Mouse (Mus musculus): ENCODE measurements around the gene Katnb1.
A peak's percentile ranks its signal among the peaks of the same experiment; 100 is the strongest.

Gene Katnb1

GRCm38 (mm10) chr8:95080381-95081341, at the start of gene Katnb1:
Katnb1 (plus strand) TSS chr8:95081186.
- peak; percentile 94 for DNase-seq (ENCODE audit: low spot score)

- no peak for DNase-seq (ENCODE audit: low spot score)
Observed at GRCm38 (mm10) chr8:95037106-95037925, 43.7 kb upstream of the Katnb1 start.

GRCm38 (mm10) chr8:95041883-95042784, 38.9 kb upstream of the Katnb1 start:
- DNase-seq (ENCODE audit: low spot score), result no peak

- DNase-seq (ENCODE audit: low spot score), result no peak
Observed at GRCm38 (mm10) chr8:95044811-95045210, 36.2 kb upstream of the Katnb1 start.

GRCm38 (mm10) chr8:95046982-95047381, 34.0 kb upstream of the Katnb1 start:
- DNase-seq (ENCODE audit: low spot score), result no peak

GRCm38 (mm10) chr8:95047884-95048680, 32.9 kb upstream of the Katnb1 start:
- no peak for DNase-seq (ENCODE audit: low spot score)

- no peak for DNase-seq (ENCODE audit: low spot score)
Observed at GRCm38 (mm10) chr8:95049636-95050035, 31.4 kb upstream of the Katnb1 start.

- DNase-seq (ENCODE audit: low spot score), result no peak
Observed at GRCm38 (mm10) chr8:95054438-95054837, 26.5 kb upstream of the Katnb1 start.

- DNase-seq (ENCODE audit: low spot score), result no peak
Observed at GRCm38 (mm10) chr8:95054927-95055510, 26.0 kb upstream of the Katnb1 start, which contains the start of gene Drc7. Drc7 (plus strand) TSS chr8:95055103.

GRCm38 (mm10) chr8:95056414-95056813, 24.6 kb upstream of the Katnb1 start:
- DNase-seq (ENCODE audit: low spot score), result no peak

GRCm38 (mm10) chr8:95058661-95059060, 22.3 kb upstream of the Katnb1 start:
- DNase-seq (ENCODE audit: low spot score), result no peak

GRCm38 (mm10) chr8:95059812-95060533, 21.0 kb upstream of the Katnb1 start:
- DNase-seq (ENCODE audit: low spot score), result no peak

GRCm38 (mm10) chr8:95064531-95064930, 16.5 kb upstream of the Katnb1 start:
- DNase-seq (ENCODE audit: low spot score), result no peak

GRCm38 (mm10) chr8:95067582-95067981, 13.4 kb upstream of the Katnb1 start:
- peak; percentile 40 for DNase-seq (ENCODE audit: low spot score)

- no peak for DNase-seq (ENCODE audit: low spot score)
Observed at GRCm38 (mm10) chr8:95075504-95075903, 5.5 kb upstream of the Katnb1 start.

GRCm38 (mm10) chr8:95076151-95076550, 4.8 kb upstream of the Katnb1 start:
- no peak for DNase-seq (ENCODE audit: low spot score)

- no peak for DNase-seq (ENCODE audit: low spot score)
Observed at GRCm38 (mm10) chr8:95078055-95078454, 2.9 kb upstream of the Katnb1 start.

- DNase-seq (ENCODE audit: low spot score), result no peak
Observed at GRCm38 (mm10) chr8:95079305-95079704, 1.7 kb upstream of the Katnb1 start.

GRCm38 (mm10) chr8:95081650-95082049, 664 bp downstream of the Katnb1 start:
- no peak for DNase-seq (ENCODE audit: low spot score)

GRCm38 (mm10) chr8:95084261-95084660, 3.3 kb downstream of the Katnb1 start:
- no peak for DNase-seq (ENCODE audit: low spot score)
